9 mouse cellular contexts compared by ENCODE assay signal in the genomic region with DNA sequence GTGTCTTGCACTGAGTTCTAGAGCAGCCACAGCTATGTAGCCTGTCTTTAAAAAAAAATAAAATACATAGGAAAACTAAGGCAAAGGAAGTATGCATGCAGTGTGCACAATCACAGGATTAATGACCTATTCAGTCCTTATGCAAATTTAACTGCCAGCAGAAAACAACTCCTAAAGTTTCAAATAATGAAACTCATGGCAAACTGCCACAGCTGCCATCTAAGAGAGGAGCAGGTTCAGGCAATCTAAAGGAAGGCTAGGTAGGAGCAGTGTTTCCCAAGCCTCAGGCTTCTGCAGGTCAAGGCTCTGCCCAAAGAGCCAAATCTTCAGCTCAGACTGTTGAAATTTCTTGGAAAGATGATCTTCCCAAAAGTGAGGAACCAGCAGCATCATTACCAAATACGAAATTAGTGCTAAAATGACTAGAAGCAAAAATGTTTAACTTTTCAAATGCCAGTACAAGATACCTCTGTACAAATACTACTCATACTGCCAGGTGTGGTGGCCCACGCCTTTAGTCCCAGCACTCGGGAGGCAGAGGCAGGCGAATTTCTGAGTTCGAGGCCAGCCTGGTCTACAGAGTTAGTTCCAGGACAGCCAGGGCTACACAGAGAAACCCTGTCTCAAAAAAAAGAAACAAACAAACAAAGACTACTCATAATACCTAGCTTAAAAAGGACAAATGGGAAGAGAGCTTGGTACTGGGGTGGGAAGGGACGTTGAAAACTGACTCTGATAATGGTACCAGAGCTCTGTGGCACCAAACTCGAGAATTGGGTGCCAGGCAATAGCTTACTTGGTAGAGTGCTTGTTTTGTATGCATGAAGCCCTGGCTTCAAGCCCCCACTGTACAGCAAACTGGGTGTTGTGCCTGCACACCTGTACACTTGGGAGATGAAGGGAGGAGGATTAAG. TPM values are rescaled to one million over a fixed set of nuclear protein-coding genes. Genes with fewer than 3 reads are reported as not detected.
DNase-seq lines count a peak whose midpoint lies in the region; ATAC-seq and TF ChIP-seq lines count a peak whose summit lies in the region.
"Had no signal": no experiment of that assay in that cellular context is flagged by ENCODE, and none has a peak within 500 bp of the region (broad histone marks: within the 10 kb centered on the region; RNA-seq: fewer than 3 reads in every experiment).

No protein-coding gene starts in this region.

- no peaks in the 10 kb centered on the region; the same call in 1 of the 2 replicates for H3K36me3 ChIP-seq in forebrain, embryonic 11.5 days (ENCODE audit: control insufficient read depth, insufficient read depth, low read length)
- H3K36me3 ChIP-seq in kidney, postnatal 0 days (ENCODE audit: insufficient read depth, low read length): no peaks in the 10 kb centered on the region
- peaks cover 7% of the 10 kb centered on the region for H3K36me3 ChIP-seq in myocyte (ENCODE audit: control insufficient read depth, insufficient read depth)

- H3K79me2 ChIP-seq in myocyte (ENCODE audit: control insufficient read depth, insufficient read depth): peaks cover 69% of the 10 kb centered on the region

- H3K9ac ChIP-seq in forebrain, embryonic 11.5 days (ENCODE audit: low read length): no peak overlapping the region; the same call in 1 of the 2 replicates
- 0 out of 2 replicates have a peak overlapping the region, but pooled peaks have one; percentile 99 for H3K9ac ChIP-seq in kidney, postnatal 0 days (ENCODE audit: low read depth, low read length)

- DNase-seq in layer of hippocampus, adult 2 months (ENCODE audit: low spot score in 2 of 2): no peak
- no peak for DNase-seq in layer of hippocampus, postnatal 25 days (ENCODE audit: extremely low spot score in 1 of 2, low spot score in 1 of 2)
- no peak for DNase-seq in forebrain, embryonic 11.5 days (ENCODE audit: low spot score)
- DNase-seq in kidney, postnatal 0 days (ENCODE audit: low spot score): no peak
- no peak for DNase-seq in urinary bladder, postnatal 25 days (ENCODE audit: low spot score)
- no peak for DNase-seq in right cerebral cortex, postnatal 36 days (ENCODE audit: low spot score in 2 of 2)
- DNase-seq in Muller cell, postnatal 12 days (ENCODE audit: inconsistent ontology term): no peak
- DNase-seq: retina, postnatal 1 day had no signal

- no peaks in the 10 kb centered on the region for H3K9me3 ChIP-seq in forebrain, embryonic 11.5 days (ENCODE audit: control insufficient read depth, low read length)
- no peaks in the 10 kb centered on the region for H3K9me3 ChIP-seq in kidney, postnatal 0 days (replicated peaks; ENCODE audit: low read length)

- peak overlapping the region; percentile 53 for H3K4me2 ChIP-seq in forebrain, embryonic 11.5 days (ENCODE audit: low read depth, low read length, severe bottlenecking)
- H3K4me2 ChIP-seq in kidney, postnatal 0 days (ENCODE audit: low read length): peak overlapping the region; percentile 62
- peak overlapping the region; percentile 98 for H3K4me2 ChIP-seq in myocyte (ENCODE audit: low read depth)

- TF ChIP-seq POLR2A in myocyte (IDR thresholded peaks at IDR 0.05; ENCODE audit: insufficient read length, low read depth): no peak

- peak overlapping the region; percentile 100 for H3K4me3 ChIP-seq in layer of hippocampus, adult 2 months
- H3K4me3 ChIP-seq in forebrain, embryonic 11.5 days (ENCODE audit: low read depth, low read length): peak overlapping the region; percentile 100
- H3K4me3 ChIP-seq in kidney, postnatal 0 days (replicated peaks; ENCODE audit: low read depth, low read length): no peak overlapping the region
- peak overlapping the region; percentile 84 for H3K4me3 ChIP-seq in myocyte

- no peaks in the 10 kb centered on the region for H3K27me3 ChIP-seq in forebrain, embryonic 11.5 days (ENCODE audit: control insufficient read depth, insufficient read depth, low read length)
- no peaks in the 10 kb centered on the region for H3K27me3 ChIP-seq in kidney, postnatal 0 days (ENCODE audit: insufficient read depth, low read length)
- H3K27me3 ChIP-seq in myocyte (ENCODE audit: control insufficient read depth, insufficient read depth, insufficient read length): no peaks in the 10 kb centered on the region

- WGBS in forebrain, embryonic 11.5 days: 92% methylated on average over 7 of the region's 7 CpGs
- WGBS in kidney, postnatal 0 days: 74% methylated on average over 7 of the region's 7 CpGs

- peaks cover 8% of the 10 kb centered on the region for H3K4me1 ChIP-seq in forebrain, embryonic 11.5 days (replicated peaks; ENCODE audit: control insufficient read depth, insufficient read depth, low read length)
- H3K4me1 ChIP-seq in kidney, postnatal 0 days (replicated peaks; ENCODE audit: insufficient read depth, low read length): peaks cover 7% of the 10 kb centered on the region; the same call in 1 of the 2 replicates

- no peak overlapping the region for H3ac ChIP-seq in myocyte (ENCODE audit: control insufficient read depth, insufficient read length)

- H3K27ac ChIP-seq in layer of hippocampus, adult 2 months: no peak overlapping the region
- no peak overlapping the region for H3K27ac ChIP-seq in forebrain, embryonic 11.5 days (ENCODE audit: low read depth, low read length)
- peak overlapping the region; percentile 52; the same call in 1 of the 2 replicates for H3K27ac ChIP-seq in kidney, postnatal 0 days

- TF ChIP-seq CTCF in layer of hippocampus, adult 2 months (conservative IDR thresholded peaks at IDR 0.05): no peak
- no peak for TF ChIP-seq CTCF in kidney, postnatal 0 days (IDR thresholded peaks at IDR 0.05; ENCODE audit: low read depth)

- ATAC-seq in forebrain, embryonic 11.5 days (replicated peaks; ENCODE audit: low FRiP score): no peak
- ATAC-seq in kidney, postnatal 0 days (replicated peaks; ENCODE audit: low FRiP score, low read depth): no peak

TF ChIP-seq in myocyte, 11 proteins besides CTCF, POLR2A, EP300 and RAD21:
- TF ChIP-seq MYOD1 (IDR thresholded peaks at IDR 0.05; ENCODE audit: control insufficient read depth in 1 of 3, insufficient read length in 2 of 3, low read depth in 2 of 3): no peak
- no peak for TF ChIP-seq E2F4 (IDR thresholded peaks at IDR 0.05; ENCODE audit: insufficient read depth)
- TF ChIP-seq REST (IDR thresholded peaks at IDR 0.05; ENCODE audit: insufficient read depth, insufficient read length): no peak
- no peak for TF ChIP-seq USF1 (IDR thresholded peaks at IDR 0.05; ENCODE audit: low read depth)
- no peak for TF ChIP-seq MAX (IDR thresholded peaks at IDR 0.05; ENCODE audit: low read depth)
- no peak for TF ChIP-seq MYOG (IDR thresholded peaks at IDR 0.05; ENCODE audit: control insufficient read depth in 1 of 3, insufficient read depth in 1 of 3, insufficient read length in 2 of 3, low read depth in 2 of 3)
- TF ChIP-seq TCF3 (IDR thresholded peaks at IDR 0.05; ENCODE audit: insufficient read length, low read depth): no peak
- TF ChIP-seq CEBPB (IDR thresholded peaks at IDR 0.05; ENCODE audit: insufficient read depth, poor library complexity, severe bottlenecking): no peak
- no peak for TF ChIP-seq POLR2AphosphoS2 (IDR thresholded peaks at IDR 0.05; ENCODE audit: insufficient read length, low read depth)
- no peak for TF ChIP-seq TCF12 (IDR thresholded peaks at IDR 0.05; ENCODE audit: insufficient read depth, poor library complexity, severe bottlenecking)
- no peak for TF ChIP-seq SRF (IDR thresholded peaks at IDR 0.05; ENCODE audit: control insufficient read depth, insufficient read length, low read depth)

RNA-seq across cellular contexts. Expression of gene Hspa4, which starts 2.1 kb away (rescaled TPM):
- 100 to 1,000 TPM; 165 to 179 TPM for total RNA-seq in layer of hippocampus, adult 2 months (2021)
- 100 to 1,000 TPM; 173 to 178 TPM for total RNA-seq in layer of hippocampus, postnatal 25 days (2021)
- polyA plus RNA-seq in forebrain, embryonic 11.5 days (2014; fragmentation: Nextera tagmentation; extraction: Ambion mirVana): 111 and 129 TPM in 2 replicates
- 79.8 and 84.5 TPM in 2 replicates for polyA plus RNA-seq in kidney, postnatal 0 days (2015; fragmentation: Nextera tagmentation; extraction: Ambion mirVana)
- 99.3 TPM for polyA plus RNA-seq in myocyte (2012; fragmentation: generic; extraction: Trizol)

RNA-seq across cellular contexts. Expression of gene Zcchc10, which starts 26.3 kb away (rescaled TPM):
- total RNA-seq in layer of hippocampus, adult 2 months (2021): 10 to 100 TPM; 11.2 to 12.6 TPM
- total RNA-seq in layer of hippocampus, postnatal 25 days (2021): 10 to 100 TPM in 1 of 2 experiments, 1 to 10 TPM in 1; 9.3 to 10.2 TPM
- 24.1 and 25.5 TPM in 2 replicates for polyA plus RNA-seq in forebrain, embryonic 11.5 days (2014; fragmentation: Nextera tagmentation; extraction: Ambion mirVana)
- polyA plus RNA-seq in kidney, postnatal 0 days (2015; fragmentation: Nextera tagmentation; extraction: Ambion mirVana): 21.1 and 25.3 TPM in 2 replicates
- 4.0 TPM for polyA plus RNA-seq in myocyte (2012; fragmentation: generic; extraction: Trizol)

RNA-seq across cellular contexts. Expression of gene Aff4, which starts 52.4 kb away (rescaled TPM):
- 100 to 1,000 TPM; 241 to 245 TPM for total RNA-seq in layer of hippocampus, adult 2 months (2021)
- 100 to 1,000 TPM; 199 to 222 TPM for total RNA-seq in layer of hippocampus, postnatal 25 days (2021)
- polyA plus RNA-seq in forebrain, embryonic 11.5 days (2014; fragmentation: Nextera tagmentation; extraction: Ambion mirVana): 46.0 and 49.3 TPM in 2 replicates
- polyA plus RNA-seq in kidney, postnatal 0 days (2015; fragmentation: Nextera tagmentation; extraction: Ambion mirVana): 33.9 and 34.5 TPM in 2 replicates
- 15.6 TPM for polyA plus RNA-seq in myocyte (2012; fragmentation: generic; extraction: Trizol)
